Mouse (Mus musculus): ENCODE data around the gene Dyrk1b. TPM values are rescaled to one million over a fixed set of nuclear protein-coding genes. Genes with fewer than 3 reads are reported as not detected.

The Dyrk1b gene
- total and polyA plus RNA-seq, 3 experiments, result 0.26 to 0.51 (median 0.47) TPM

DNA sequence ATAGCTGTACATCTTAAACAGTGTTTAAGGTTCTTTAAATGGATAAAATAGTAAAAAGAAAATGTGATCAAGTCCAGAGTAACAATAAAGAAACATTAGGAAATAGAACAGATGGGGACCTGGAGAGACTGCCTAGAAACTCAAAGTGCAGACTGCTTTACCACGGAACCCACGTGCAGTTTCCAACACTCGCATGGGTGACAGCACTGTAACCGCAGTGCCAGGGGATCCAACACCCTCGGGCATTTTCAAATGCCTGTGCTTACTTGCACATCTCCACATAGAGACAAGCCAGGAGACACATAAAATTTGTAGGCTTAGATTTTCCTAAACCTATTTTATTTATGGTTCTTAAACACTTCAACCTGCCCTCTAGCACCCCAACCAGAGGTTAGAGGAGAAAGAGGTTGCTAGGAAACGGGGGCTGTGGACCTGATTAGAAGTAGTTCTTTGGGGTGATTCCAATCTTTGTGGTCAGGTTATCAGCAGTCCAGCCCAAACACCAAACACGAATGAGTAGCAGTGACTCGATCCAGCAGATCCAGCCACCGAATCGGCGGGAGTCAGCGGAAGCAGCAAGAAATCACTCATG is 29.2 kb downstream of the Dyrk1b start:
- Histone ChIP-seq H3K27me3 (replicated peaks) (no peaks in the 10 kb centered on the region), H3K36me3 (replicated peaks in 1 of 2; ENCODE audit: control insufficient read depth in 1 of 2, insufficient read depth in 1 of 2, low read length in 1 of 2) (no peaks in the 10 kb centered on the region), H3K4me3 (replicated peaks in 1 of 3; ENCODE audit: low read depth in 2 of 3, low read length in 2 of 3, poor library complexity in 1 of 3) (peak overlapping the region; percentile 12 to 59 (median 37)), H3K79me2 (replicated peaks; ENCODE audit: control insufficient read depth, extremely low read depth, insufficient read depth, poor library complexity, severe bottlenecking) (no peaks in the 10 kb centered on the region), H3K4me2 (ENCODE audit: insufficient read depth, low read depth, poor library complexity, severe bottlenecking) (peak overlapping the region; percentile 90), H3K27ac (ENCODE audit: insufficient read depth, low read depth) (no peak overlapping the region), H3K9me3 (replicated peaks; ENCODE audit: low read length) (peaks cover 3% of the 10 kb centered on the region), H3K9ac (ENCODE audit: insufficient read depth, low read depth) (peak overlapping the region; percentile 82; the same call in 1 of the 2 replicates), H3K4me1 (ENCODE audit: control insufficient read depth in 1 of 2, insufficient read depth in 2 of 2) (no peaks in the 10 kb centered on the region)
- dilution Hi-C loops (cut with MboI; ENCODE audit: extremely low pct_ligation_motif_present, extremely low pct_unique_long_range_greater_than_20kb, low sequenced_read_pairs) (no loop called here), in situ Hi-C loops (cut with MboI; ENCODE audit: low pct_ligation_motif_present, low pct_unique_long_range_greater_than_20kb, low sequenced_read_pairs) (no loop called here)
- DNase-seq (ENCODE audit: extremely low read depth), result peak; percentile 7
- no peak for TF ChIP-seq JUND (conservative IDR thresholded peaks at IDR 0.05; ENCODE audit: low read depth, low read length)
- TF ChIP-seq ZC3H11A (IDR thresholded peaks at IDR 0.05; ENCODE audit: low read depth, low read length), result no peak
- TF ChIP-seq KAT2A (IDR thresholded peaks at IDR 0.05; ENCODE audit: insufficient replicate concordance, low read length), result no peak
- no peak for TF ChIP-seq BHLHE40 (IDR thresholded peaks at IDR 0.05; ENCODE audit: low read depth, low read length)
- no peak for TF ChIP-seq RAD21 (IDR thresholded peaks at IDR 0.05; ENCODE audit: low read depth, low read length)
- no peak for TF ChIP-seq MXI1 (IDR thresholded peaks at IDR 0.05; ENCODE audit: low read depth, low read length)
- TF ChIP-seq MYC (IDR thresholded peaks at IDR 0.05; ENCODE audit: low read depth, low read length), result no peak
- TF ChIP-seq MEF2A (IDR thresholded peaks at IDR 0.05; ENCODE audit: borderline replicate concordance, low read depth, low read length), result no peak

- DNase-seq (ENCODE audit: extremely low read depth), result peak; percentile 88
- Histone ChIP-seq H3K79me2 (replicated peaks; ENCODE audit: control insufficient read depth, extremely low read depth, insufficient read depth, poor library complexity, severe bottlenecking) (no peaks in the 10 kb centered on the region), H3K9me3 (replicated peaks; ENCODE audit: low read length) (no peaks in the 10 kb centered on the region), H3K27me3 (replicated peaks) (no peaks in the 10 kb centered on the region), H3K27ac (ENCODE audit: insufficient read depth, low read depth) (no peak overlapping the region), H3K4me1 (ENCODE audit: control insufficient read depth in 1 of 2, insufficient read depth in 2 of 2) (no peaks in the 10 kb centered on the region), H3K4me3 (replicated peaks in 1 of 3; ENCODE audit: low read depth in 2 of 3, low read length in 2 of 3, poor library complexity in 1 of 3) (peak overlapping the region; percentile 12 to 59 (median 37)), H3K9ac (ENCODE audit: insufficient read depth, low read depth) (peak overlapping the region; percentile 82; the same call in 1 of the 2 replicates), H3K36me3 (replicated peaks in 1 of 2; ENCODE audit: control insufficient read depth in 1 of 2, insufficient read depth in 1 of 2, low read length in 1 of 2) (no peaks in the 10 kb centered on the region), H3K4me2 (ENCODE audit: insufficient read depth, low read depth, poor library complexity, severe bottlenecking) (peak overlapping the region; percentile 90)
- TF ChIP-seq IRF4 (IDR thresholded peaks at IDR 0.05; ENCODE audit: low read depth, low read length) (peak; percentile 34), USF1 (IDR thresholded peaks at IDR 0.05; ENCODE audit: low read depth, low read length) (peak; percentile 82), E2F4 (IDR thresholded peaks at IDR 0.05; ENCODE audit: insufficient replicate concordance, low read depth, low read length) (no peak), ELF1 (IDR thresholded peaks at IDR 0.05; ENCODE audit: low read depth, low read length) (peak; percentile 33; the same call in 1 of the 2 replicates), NELFE (IDR thresholded peaks at IDR 0.05; ENCODE audit: low read depth, low read length) (peak; percentile 39; the same call in 1 of the 2 replicates), GABPA (IDR thresholded peaks at IDR 0.05; ENCODE audit: insufficient replicate concordance, low read depth, low read length) (no peak), MAX (IDR thresholded peaks at IDR 0.05; ENCODE audit: low read length) (peak; percentile 97), MEF2A (IDR thresholded peaks at IDR 0.05; ENCODE audit: borderline replicate concordance, low read depth, low read length) (0 out of 2 replicates have a peak, but pooled peaks have one; percentile 20), CHD1 (IDR thresholded peaks at IDR 0.05; ENCODE audit: low read depth, low read length) (0 out of 2 replicates have a peak, but pooled peaks have one; percentile 32), MXI1 (IDR thresholded peaks at IDR 0.05; ENCODE audit: low read depth, low read length) (peak; percentile 74), MAFK (IDR thresholded peaks at IDR 0.05; ENCODE audit: insufficient replicate concordance, low read length) (no peak), ZKSCAN1 (IDR thresholded peaks at IDR 0.05; ENCODE audit: borderline replicate concordance, low read depth, low read length) (no peak), ZC3H11A (IDR thresholded peaks at IDR 0.05; ENCODE audit: low read depth, low read length) (no peak), BHLHE40 (IDR thresholded peaks at IDR 0.05; ENCODE audit: low read depth, low read length) (peak; percentile 52), NRF1 (IDR thresholded peaks at IDR 0.05; ENCODE audit: low read depth, low read length) (peak; percentile 91), TBP (conservative IDR thresholded peaks at IDR 0.05; ENCODE audit: low read depth, low read length) (peak; percentile 72), CTCF (conservative IDR thresholded peaks at IDR 0.05 in 1 of 2, IDR thresholded peaks at IDR 0.05 in 1 of 2; ENCODE audit: low read depth in 2 of 2, low read length in 2 of 2) (no peak), MYC (IDR thresholded peaks at IDR 0.05; ENCODE audit: low read depth, low read length) (peak; percentile 92), USF2 (conservative IDR thresholded peaks at IDR 0.05; ENCODE audit: low read depth, low read length) (peak; percentile 78), KAT2A (IDR thresholded peaks at IDR 0.05; ENCODE audit: insufficient replicate concordance, low read length) (0 out of 2 replicates have a peak, but pooled peaks have one; percentile 18), TCF12 (IDR thresholded peaks at IDR 0.05; ENCODE audit: low read depth, low read length) (0 out of 2 replicates have a peak, but pooled peaks have one; percentile 51), SIN3A (IDR thresholded peaks at IDR 0.05; ENCODE audit: low read length) (peak; percentile 80), RCOR1 (conservative IDR thresholded peaks at IDR 0.05; ENCODE audit: low read depth, low read length) (no peak), RAD21 (IDR thresholded peaks at IDR 0.05; ENCODE audit: low read depth, low read length) (no peak), EP300 (IDR thresholded peaks at IDR 0.05; ENCODE audit: low read length) (0 out of 2 replicates have a peak, but pooled peaks have one; percentile 34), JUND (conservative IDR thresholded peaks at IDR 0.05; ENCODE audit: low read depth, low read length) (peak; percentile 39; the same call in 1 of the 2 replicates), POLR2AphosphoS2 (IDR thresholded peaks at IDR 0.05; ENCODE audit: low read depth, low read length) (no peak), HCFC1 (IDR thresholded peaks at IDR 0.05; ENCODE audit: low read depth, low read length) (peak; percentile 6; the same call in 1 of the 2 replicates), POLR2A (IDR thresholded peaks at IDR 0.05; ENCODE audit: low read depth, low read length) (peak; percentile 74)
- dilution Hi-C loops (cut with MboI; ENCODE audit: extremely low pct_ligation_motif_present, extremely low pct_unique_long_range_greater_than_20kb, low sequenced_read_pairs), result no loop called here
- in situ Hi-C loops (cut with MboI; ENCODE audit: low pct_ligation_motif_present, low pct_unique_long_range_greater_than_20kb, low sequenced_read_pairs), result no loop called here
Measured at GRCm38 (mm10) chr7:28208988-28209508, 29.8 kb downstream of the Dyrk1b start.
